Mouse (Mus musculus): ENCODE measurements around the gene Mark2. TPM values are rescaled to one million over a fixed set of nuclear protein-coding genes. Genes with fewer than 3 reads are reported as not detected.
"Not testable (repeated sequence)": the region's sequence is repeated elsewhere in the genome, so short reads cannot be mapped to it uniquely, and the experiment has no call there.

The Mark2 gene
- total RNA-seq (2022) = 10 to 100 TPM; 44.5 to 54.2 (median 47.1) TPM

DNA sequence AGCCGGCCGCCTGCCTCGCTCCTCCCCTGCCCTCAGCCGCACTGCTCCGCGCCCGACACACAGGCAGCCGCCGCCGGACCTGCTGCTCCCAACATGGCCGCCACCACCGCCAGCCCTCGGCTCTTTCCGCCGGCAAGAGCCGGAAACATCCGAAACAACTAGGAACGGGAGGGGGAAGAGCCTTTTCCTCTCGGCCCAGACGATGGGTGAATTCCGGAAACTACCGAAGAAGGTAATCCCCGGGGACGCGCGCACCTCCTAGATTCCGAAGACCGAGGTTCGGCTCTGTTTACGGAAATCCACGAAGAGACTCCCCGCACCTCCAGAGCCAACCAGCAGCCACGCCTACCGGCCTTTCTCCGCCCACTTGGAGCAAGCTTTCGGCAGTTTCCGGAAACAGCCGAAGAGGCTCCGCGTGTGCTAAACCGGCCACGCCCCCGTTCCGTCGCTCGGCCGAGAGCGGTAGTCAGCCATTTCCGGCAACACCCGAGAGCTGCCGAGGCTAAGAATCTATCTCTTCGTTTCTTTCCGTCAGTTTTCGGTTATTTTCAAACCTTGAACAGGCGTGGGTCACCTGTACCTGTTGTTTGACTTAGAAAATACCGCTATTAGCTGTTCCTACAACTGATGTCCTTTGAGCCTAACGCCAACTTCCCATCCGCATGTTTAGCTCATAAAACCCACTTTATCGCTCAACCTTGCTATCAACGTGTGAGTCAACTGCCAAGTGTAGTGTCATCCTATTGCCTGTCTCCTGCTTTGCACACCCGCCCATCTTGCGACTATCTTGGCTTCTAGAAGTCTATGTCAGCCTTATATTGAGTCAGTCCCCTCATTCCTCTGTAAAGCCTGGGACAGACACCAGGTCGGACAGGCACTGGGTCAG is at the start of gene Mark2:
TSS of gene Mark2 (minus strand) at position 349 of the 886 bp plus-strand sequence.
- DNase-seq (ENCODE audit: low spot score) = peak; percentile 99

DNA sequence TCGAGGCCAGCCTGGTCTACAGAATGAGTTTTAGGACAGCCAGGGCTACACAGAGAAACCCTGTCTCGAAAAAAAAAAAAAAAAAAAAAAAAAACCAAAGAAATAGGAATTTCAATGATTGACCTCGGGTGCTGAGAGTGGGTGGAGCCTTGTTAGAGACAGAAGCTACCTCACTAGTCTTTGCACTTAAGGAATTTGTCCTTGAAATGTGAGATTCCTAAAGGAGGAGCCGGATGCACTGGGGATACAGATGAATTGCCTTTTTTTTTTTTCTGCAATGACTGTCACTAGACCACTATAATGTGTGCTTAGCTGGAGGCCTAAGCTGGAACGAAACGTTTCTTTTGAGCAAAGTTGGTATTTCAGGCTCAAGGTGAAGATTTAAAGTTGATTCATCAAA is 46.8 kb upstream of the Mark2 start:
- no peak for DNase-seq (ENCODE audit: low spot score)

DNA sequence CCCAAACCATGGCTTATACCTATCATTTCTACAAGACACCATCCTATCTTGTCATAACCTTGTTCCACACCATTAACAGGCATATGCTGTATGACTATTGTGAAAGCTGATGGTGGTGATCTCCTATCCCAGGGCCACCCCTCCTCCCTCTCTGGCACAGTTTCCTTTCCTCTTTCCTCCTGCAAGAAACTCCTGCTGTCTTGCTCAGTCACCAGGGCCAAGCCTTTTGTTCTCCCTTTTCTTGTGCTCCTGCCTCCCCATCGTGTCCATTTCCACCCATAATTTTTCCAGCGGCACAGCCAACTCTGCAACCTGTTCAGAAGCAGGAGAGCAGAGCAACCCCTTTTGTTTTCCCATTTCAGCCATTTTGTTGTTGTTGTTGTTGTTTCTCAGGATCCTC is 44.4 kb upstream of the Mark2 start:
- DNase-seq (ENCODE audit: low spot score) = no peak

DNA sequence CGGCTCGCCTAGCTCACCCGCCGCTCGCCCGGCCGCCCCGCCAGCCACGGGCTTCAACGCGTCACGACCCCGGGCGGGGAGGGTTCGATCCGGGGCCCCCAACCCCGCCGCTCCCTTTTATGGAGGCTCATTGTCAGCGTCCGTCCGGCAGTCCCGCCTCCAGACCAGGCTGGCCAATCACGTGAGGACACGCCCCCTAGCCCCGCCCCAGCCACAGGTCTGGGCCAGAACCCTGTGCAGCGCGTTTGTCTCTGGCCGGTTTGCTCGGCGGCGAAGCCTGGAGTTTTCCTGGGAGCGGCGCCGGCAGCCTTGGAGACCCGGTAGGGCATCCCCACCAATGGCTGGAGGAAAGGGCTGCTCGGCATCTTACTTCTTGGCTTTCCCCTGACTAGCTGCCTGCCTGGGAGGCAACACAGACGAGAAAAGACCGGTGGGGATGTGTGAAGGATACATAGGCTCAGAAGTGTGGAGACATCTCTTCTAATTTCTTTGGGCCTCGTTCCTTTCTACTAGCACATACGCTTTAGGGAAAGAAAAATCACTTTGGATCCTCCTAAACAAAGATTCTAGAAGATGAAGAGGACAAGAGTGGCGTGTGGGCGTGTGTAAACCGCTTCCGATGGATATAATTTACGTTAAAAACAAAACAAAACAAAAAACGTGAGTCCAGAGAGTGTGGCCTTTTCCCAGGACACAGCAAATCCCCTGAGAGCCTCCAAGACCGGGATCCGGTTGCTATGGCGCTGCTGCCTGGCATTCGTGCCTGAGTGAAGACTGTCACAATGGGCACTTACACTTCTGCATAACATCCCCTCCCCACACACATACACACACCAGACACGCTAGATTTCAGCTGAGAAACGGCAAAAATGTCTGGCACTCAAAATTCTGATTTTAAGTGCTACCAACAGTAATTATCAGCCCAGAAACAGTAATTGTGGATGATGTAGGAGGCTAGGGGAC is 41.5 kb upstream of the Mark2 start, which contains the start of gene Spindoc:
TSS of gene Spindoc (minus strand) at position 92 of the 963 bp plus-strand sequence.
- DNase-seq (ENCODE audit: low spot score) = peak; percentile 99

DNA sequence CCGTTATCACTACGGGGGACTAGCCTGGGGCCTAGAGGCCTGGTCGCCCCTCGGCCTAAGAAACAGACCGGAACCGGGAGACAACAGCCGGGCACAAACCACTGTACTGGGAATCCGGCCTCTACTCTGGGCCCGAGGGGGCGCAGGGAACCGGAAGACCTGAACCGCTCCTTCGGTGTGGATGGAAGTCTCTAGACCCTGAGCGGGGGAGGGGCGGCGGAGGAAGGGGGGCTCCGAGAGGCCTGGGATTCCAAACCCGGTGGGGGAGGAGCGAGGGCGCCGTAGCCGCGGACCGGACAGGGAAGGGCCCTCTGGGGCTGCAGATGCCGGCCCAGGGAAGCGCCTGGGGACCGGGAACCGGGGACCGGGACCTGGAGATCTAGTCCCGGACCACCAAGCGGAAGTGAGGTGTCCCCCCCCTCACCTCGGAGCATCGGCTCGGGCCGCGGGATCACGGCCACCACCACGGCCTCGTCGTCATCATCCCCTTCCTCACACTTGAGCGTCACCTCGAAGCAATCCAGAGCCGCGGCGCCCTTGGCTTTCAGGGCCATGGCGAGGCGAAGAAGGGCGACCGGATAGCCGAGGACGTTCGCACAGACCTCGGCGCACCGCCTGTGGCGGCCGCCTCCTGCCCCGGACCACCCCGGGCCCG is 40.7 kb upstream of the Mark2 start:
- peak; percentile 48 for DNase-seq (ENCODE audit: low spot score)

DNA sequence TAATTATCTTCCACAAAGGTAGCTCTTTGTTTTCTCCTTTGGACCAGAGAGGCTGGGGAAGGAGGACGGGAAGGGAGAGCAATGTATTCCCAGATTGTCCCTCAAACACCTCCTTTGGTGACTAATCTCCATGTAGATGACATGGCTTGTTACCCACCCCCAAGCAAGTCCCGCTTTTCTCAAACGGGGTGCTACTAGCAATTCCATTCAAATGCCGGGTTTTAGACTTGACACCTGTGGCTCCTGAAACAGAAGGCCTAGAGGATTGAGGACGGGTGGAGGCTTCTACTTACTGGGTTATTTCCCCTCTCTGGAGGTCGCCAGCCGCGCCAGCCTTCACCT is 40.2 kb upstream of the Mark2 start:
- no peak for DNase-seq (ENCODE audit: low spot score)

DNA sequence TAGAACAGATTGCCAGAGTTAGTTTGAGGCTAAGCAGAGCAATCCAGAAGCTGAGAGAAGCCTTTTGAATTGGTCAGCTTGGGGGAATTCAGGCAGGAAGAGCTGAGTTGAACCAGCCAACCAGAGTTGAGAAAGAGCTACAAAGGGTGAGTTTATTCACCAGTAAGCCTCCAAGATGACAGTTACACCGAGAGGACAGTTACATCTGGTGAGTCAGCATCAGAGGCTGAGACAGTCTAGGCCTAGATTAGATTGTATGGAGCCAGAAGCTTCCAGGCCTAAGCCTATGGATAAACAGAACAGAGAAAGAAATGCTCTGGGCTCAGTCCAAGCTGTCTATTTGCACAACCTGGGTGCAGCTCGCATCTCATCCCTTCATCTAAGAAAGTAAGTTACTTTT is 36.0 kb upstream of the Mark2 start:
- DNase-seq (ENCODE audit: low spot score) = no peak

DNA sequence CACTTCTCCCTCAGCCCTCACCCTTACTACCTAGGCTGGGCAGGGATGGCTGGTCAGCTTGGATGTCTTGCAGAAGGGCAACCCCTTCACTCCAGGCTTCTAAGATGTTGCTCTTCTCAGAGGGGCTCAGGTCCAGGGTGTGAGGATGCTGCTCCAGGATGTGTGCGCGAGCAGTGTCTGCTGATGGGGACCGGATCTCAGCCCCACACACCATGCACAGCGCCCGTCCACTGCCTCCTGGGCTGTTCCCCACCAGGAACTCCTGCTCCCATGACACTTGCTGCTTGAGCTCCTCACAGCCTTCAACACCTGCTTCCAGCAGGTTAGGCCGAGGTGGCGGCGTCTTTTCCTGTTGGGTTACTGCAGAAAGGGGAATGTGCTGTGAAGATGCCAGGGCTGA is 32.8 kb upstream of the Mark2 start:
- DNase-seq (ENCODE audit: low spot score) = no peak

DNA sequence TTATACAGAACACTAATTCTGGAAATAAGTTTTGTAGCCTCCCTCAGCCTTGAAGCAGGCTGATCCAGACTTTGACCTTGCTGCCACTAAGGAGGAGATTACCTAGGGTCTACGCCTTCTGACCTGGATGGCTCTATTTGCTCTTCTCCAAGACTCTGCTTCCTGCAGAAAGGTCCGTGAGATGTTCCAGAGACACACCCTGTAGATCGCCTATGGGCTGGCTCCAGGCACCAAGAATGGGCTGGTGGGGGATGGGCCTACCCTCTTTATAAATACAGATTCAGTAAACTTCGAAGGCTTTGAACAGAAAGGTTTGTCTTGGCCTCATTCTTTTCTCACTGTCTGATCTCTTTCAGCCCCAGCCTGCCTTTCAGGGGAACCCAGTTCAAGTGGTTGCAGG is 27.8 kb upstream of the Mark2 start:
- not testable (repeated sequence) for DNase-seq (ENCODE audit: low spot score)

DNA sequence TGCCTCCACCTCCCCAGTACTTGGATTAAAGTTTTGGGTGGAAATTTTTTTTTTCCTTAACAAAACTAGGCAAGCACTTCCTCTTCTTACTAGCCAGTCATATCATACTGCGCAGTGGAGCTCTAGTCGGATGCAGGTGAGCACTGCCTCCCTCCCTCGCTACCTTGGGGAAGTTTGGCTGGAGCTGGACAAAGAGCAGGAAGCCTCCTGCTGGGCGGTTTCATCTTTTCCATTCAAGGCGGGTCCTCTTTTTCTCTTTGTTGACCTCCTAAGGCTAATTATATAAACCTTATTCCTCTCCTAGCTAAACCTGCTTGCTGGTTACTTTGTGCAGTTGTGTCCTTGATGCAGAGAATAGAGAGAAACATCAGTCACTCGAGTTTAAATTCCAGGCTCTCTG is 12.0 kb upstream of the Mark2 start:
- no peak for DNase-seq (ENCODE audit: low spot score)

DNA sequence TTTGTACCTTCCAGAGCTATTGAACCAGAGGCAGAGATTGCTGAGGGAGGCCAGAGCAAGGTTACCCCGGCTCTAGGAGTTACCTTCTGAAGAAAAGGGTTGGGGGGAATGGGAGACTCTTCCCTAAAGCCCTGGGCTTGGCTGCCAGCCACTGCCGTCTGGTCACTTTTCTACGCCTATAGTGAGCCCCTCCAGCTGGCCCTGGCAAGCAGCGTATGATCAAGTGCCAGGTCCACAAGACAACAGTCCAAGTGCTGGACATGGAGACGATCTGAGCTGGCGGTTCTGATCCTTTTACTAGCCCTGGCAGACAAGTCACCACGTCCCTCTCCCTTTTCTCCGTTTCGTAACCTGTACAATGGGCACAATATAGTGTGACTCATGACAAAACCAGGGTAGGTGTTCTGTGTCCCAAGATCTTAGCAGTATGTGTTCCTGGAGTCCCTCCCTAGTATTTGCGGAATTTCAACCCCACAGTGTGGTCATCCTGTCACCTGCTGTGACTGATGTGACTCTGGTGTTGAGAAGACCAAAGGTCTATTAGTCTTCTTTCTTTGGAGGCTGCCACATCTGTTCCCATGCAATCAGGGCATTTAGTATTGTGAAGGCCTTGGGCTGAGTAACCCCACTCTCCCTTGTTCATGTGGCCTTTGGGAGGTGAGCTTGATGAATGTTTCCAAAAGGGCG is 11.3 kb upstream of the Mark2 start:
- DNase-seq (ENCODE audit: low spot score) = no peak

DNA sequence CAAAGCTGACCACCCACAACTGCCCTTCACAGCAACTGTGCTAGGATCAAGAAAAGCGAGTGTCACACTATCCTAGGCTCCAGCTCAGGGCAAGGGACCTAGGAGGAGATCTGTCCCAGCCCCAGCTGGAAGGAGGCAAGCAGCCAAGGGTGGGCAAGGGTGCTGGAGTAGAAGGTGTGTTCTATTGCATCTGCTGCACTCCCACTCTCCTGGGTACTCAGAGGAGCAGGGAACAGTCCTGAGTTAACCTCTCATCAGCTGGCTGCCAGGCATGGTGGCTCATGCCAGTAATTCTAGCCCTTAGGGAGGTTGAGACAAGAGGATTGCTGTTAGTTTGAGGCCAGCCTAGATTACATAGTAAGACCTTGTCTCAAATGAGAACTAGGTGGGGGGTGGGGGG is 8.3 kb upstream of the Mark2 start:
- no peak for DNase-seq (ENCODE audit: low spot score)

DNA sequence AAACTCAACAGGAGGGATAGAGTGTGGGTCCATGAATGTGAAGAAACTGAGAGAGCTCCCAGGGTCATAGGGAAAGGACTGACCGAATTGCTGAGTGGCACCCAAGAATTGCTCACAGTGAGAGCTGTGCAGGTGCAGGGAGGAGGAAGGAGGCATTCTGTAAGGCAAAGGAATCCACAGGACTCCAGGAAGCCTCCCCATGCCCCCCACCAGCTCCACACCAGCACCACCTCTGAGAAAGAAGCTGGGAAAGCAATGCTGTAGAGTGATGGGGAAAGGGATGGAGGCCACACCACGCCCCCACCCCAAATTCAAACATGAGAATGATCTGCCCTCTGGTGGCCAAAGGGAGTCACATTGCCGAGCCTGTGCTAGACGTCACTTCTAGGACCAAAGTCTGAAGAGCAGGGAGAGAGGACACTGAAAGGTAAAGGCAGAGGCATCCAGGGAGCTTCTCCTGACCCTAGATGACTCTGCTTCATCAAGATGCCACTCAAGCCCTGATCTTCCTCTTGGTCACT is 3.6 kb upstream of the Mark2 start:
- no peak for DNase-seq (ENCODE audit: low spot score)

DNA sequence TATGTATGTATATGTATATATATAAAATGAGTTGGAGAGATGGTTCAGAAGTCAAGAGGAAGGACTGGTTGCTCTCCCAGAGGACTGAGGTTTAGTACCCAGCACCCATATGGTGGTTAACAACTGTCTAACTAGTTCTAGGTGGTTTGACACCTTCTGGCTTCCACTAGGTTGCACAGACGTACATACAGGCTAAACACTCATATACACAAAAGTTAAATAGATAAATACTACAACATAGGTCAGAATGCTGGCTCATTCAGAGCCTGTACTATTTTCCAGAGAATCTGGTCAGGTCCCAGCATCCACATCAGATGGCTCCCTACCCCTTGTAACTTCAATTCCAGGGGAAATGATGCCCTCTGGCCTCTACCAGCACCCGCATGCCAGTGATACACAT is 986 bp upstream of the Mark2 start:
- no peak for DNase-seq (ENCODE audit: low spot score)

DNA sequence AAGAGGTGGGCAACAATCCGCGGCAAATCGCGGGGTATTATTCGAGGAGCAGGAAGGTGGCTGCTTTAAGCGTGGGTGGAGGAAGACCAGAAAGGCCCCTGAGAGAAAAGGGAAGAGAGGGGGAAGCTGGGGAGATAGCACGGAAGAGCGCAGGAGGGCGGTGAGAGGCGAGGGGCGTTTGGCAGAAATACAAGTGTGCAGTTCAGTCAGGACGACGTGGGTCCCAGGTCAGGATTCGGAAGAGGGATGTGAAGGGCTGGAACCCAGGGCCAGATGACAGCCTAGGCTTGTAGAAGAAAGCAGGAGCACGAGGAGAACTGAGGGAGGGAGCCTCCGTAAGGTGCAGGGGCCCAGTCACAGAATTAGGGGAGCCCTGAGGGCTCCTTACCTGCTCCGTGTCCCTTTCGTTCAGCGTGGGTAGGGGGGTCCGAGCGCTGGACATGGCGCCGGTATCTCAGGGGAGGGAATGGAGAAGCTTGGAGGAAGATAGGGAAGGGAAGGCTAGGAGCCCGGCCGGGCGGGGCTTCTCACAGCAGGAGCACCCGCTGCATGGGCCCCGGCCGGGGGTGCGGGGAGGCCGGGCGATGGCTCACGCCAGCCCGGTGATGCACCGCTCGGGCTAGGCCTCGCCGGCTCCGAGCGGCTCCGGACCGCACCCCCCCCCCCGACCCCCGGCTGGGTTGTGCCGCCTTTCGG is 732 bp downstream of the Mark2 start:
- no peak for DNase-seq (ENCODE audit: low spot score)

DNA sequence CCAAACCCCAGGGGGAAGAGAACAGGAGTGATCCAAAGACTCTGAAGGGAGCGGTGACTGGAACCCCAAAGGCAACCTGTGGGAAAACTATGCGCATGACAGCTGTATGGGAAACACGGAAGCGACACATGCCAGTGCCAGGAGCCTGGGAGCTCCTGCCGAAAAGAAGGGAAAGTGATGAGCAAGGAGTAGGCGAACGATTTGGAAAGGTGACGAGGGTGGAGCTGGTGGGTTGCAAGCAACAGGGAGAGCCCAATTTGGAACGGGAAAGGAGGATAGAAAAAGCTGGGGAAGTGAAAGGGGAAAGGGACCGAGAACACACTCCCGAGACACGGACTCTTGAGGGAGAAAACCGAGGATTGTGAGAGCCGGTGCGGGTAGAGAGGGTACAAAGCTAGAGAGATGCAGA is 1.3 kb downstream of the Mark2 start:
- DNase-seq (ENCODE audit: low spot score) = peak; percentile 16

DNA sequence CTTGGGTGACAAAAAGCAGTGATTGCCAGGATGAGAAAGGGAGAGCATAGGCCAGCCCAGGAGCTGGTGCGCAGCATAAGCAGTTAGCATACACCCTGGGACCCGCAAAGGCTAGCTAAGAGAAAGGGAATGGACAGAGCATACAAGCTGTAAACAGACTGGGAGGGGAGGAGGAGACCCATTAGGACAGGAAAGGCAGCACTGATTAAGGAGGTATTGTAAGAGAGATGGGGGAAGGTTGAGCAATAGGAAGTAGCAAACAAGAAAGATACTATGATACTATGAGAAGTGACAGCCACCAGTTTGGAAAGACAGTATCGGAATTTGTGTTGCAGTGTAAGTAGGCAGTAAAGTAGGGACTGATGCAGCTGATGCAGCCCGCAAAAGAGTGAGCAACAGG is 1.8 kb downstream of the Mark2 start:
- no peak for DNase-seq (ENCODE audit: low spot score)

DNA sequence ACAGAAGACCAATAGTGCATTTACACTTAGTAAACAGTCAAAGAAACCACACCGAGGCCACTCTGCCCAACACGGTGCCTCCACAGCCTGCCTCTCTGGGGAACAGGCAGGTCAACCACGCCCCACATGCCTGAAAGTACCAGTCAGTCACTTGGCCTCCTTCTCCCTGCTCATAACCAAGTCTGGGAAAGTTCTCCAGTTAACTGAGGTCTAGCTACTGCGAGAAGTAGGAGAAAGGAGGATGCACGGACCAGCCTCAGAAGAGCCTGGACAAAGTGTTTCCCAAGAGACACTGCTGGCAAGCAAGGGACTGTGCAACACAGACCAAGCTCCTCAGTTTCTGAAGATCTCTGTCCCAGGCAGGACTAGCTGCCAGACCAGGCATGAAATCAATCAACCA is 2.6 kb downstream of the Mark2 start:
- no peak for DNase-seq (ENCODE audit: low spot score)

DNA sequence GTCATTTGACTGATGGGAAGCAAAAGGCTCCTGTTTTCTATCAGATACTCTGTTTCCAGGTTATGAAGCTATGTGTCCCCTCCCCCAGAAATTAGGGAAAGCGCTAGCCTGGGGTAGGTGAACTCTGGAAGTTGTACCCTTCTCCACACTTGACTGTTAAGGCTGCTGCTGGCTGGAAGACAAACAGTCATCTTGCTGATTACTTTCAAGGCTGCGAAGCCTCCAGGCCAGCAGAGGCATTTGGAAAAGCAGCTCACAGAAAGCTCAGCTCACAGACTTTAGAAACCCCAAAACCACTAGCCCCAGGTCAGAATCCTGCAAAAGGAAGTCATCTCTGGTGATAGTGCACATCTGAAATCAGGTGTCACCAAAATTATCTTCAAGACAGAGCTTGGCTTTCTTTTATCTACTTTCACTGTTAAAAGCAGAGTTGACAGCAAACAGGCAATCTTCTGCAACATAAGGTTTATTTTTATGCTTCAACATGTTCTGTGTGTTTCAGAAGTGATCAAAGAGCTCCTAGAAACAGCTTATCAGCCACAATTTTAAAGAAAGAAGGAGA is 3.8 kb downstream of the Mark2 start:
- DNase-seq (ENCODE audit: low spot score) = no peak

DNA sequence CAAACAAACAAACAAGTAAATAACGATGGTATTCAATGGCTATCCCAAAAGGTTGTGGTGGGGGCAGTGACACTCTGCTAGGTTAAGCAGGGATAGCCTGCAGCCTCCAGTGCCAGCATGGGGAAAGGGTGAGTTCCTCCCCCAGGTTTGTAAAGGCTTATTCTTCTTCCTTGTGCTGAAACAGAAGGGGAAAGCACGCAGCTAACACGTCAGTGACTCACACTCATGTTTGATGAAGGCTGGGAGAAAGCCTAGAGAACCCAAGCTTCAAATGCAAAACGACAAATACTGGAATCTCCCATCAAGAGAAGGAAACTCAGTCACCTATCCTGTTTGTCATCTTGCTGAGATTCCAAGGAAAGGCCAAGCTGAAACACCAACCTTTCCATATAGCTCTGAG is 6.0 kb downstream of the Mark2 start:
- DNase-seq (ENCODE audit: low spot score) = no peak
